Mouse (Mus musculus): ENCODE measurements around the gene Il6st. TPM values are rescaled to one million over a fixed set of nuclear protein-coding genes. Genes with fewer than 3 reads are reported as not detected.
A peak's percentile ranks its signal among the peaks of the same experiment; 100 is the strongest.

Gene Il6st
- polyA plus RNA-seq, 1 experiment from 2014 or later, result 32.0 TPM

GRCm38 (mm10) chr13:112509465-112509864, 45.6 kb downstream of the Il6st start:
- Histone ChIP-seq H3K27ac (no peak overlapping the region), H3K4me2 (replicated peaks) (no peak overlapping the region), H3K9me3 (ENCODE audit: control insufficient read depth, low read length) (no peaks in the 10 kb centered on the region), H3K27me3 (ENCODE audit: control insufficient read depth, insufficient read depth, low read length) (no peaks in the 10 kb centered on the region), H3K9ac (no peak overlapping the region), H3K4me3 (replicated peaks; ENCODE audit: low read length) (no peak overlapping the region), H3K36me3 (replicated peaks; ENCODE audit: control insufficient read depth, insufficient read depth) (peaks cover 26% of the 10 kb centered on the region), H3K4me1 (replicated peaks; ENCODE audit: control insufficient read depth, insufficient read depth, low read length) (no peaks in the 10 kb centered on the region)
- WGBS, result 29% methylated on average over 4 of the region's 4 CpGs
- ATAC-seq (ENCODE audit: low FRiP score), result peak; percentile 77; the same call in 1 of the 2 replicates
- DNase-seq (ENCODE audit: low spot score), result peak; percentile 81

- WGBS, result 94% methylated on average over 19 of the region's 19 CpGs
- Histone ChIP-seq H3K9me3 (ENCODE audit: control insufficient read depth, low read length) (no peaks in the 10 kb centered on the region), H3K9ac (no peak overlapping the region), H3K4me1 (replicated peaks; ENCODE audit: control insufficient read depth, insufficient read depth, low read length) (no peaks in the 10 kb centered on the region), H3K27me3 (ENCODE audit: control insufficient read depth, insufficient read depth, low read length) (no peaks in the 10 kb centered on the region), H3K4me3 (replicated peaks; ENCODE audit: low read length) (no peak overlapping the region), H3K27ac (no peak overlapping the region), H3K36me3 (replicated peaks; ENCODE audit: control insufficient read depth, insufficient read depth) (peaks cover 15% of the 10 kb centered on the region), H3K4me2 (replicated peaks) (no peak overlapping the region)
- DNase-seq (ENCODE audit: low spot score), result no peak
- ATAC-seq (ENCODE audit: low FRiP score), result no peak
These were observed 46.8 kb downstream of the Il6st start for GRCm38 (mm10) chr13:112510437-112511212.

- 86% methylated on average over 11 of the region's 11 CpGs for WGBS
- ATAC-seq (ENCODE audit: low FRiP score), result no peak
These were observed 47.4 kb downstream of the Il6st start for GRCm38 (mm10) chr13:112511261-112511660.

GRCm38 (mm10) chr13:112511810-112512209, 47.9 kb downstream of the Il6st start:
- no peak for ATAC-seq (ENCODE audit: low FRiP score)
- WGBS, result 92% methylated on average over 7 of the region's 7 CpGs
- no peak overlapping the region for H3K4me3 ChIP-seq (replicated peaks; ENCODE audit: low read length)

More at GRCm38 (mm10) chr13:112511261-112511660, 47.4 kb downstream of the Il6st start:
- Histone ChIP-seq H3K27ac (no peak overlapping the region), H3K9me3 (ENCODE audit: control insufficient read depth, low read length) (no peaks in the 10 kb centered on the region), H3K4me2 (replicated peaks) (no peak overlapping the region), H3K36me3 (replicated peaks; ENCODE audit: control insufficient read depth, insufficient read depth) (peaks cover 8% of the 10 kb centered on the region), H3K27me3 (ENCODE audit: control insufficient read depth, insufficient read depth, low read length) (no peaks in the 10 kb centered on the region), H3K4me3 (replicated peaks; ENCODE audit: low read length) (no peak overlapping the region), H3K9ac (no peak overlapping the region), H3K4me1 (replicated peaks; ENCODE audit: control insufficient read depth, insufficient read depth, low read length) (no peaks in the 10 kb centered on the region)
- DNase-seq (ENCODE audit: low spot score), result no peak

GRCm38 (mm10) chr13:112512824-112513223, 49.0 kb downstream of the Il6st start:
- no peak overlapping the region for H3K9ac ChIP-seq
- H3K9me3 ChIP-seq (ENCODE audit: control insufficient read depth, low read length), result 0 out of 2 replicates have a peak, but pooled peaks cover under 1% of the 10 kb centered on the region
- no peak overlapping the region for H3K27ac ChIP-seq
- DNase-seq (ENCODE audit: low spot score) (no peak), ATAC-seq (ENCODE audit: low FRiP score) (no peak)
- no peak overlapping the region for H3K4me3 ChIP-seq (replicated peaks; ENCODE audit: low read length)
- no peak overlapping the region for H3K4me2 ChIP-seq (replicated peaks)
- H3K36me3 ChIP-seq (replicated peaks; ENCODE audit: control insufficient read depth, insufficient read depth), result no peaks in the 10 kb centered on the region
- no peaks in the 10 kb centered on the region for H3K27me3 ChIP-seq (ENCODE audit: control insufficient read depth, insufficient read depth, low read length)
- H3K4me1 ChIP-seq (replicated peaks; ENCODE audit: control insufficient read depth, insufficient read depth, low read length), result no peaks in the 10 kb centered on the region
- 91% methylated on average over 5 of the region's 5 CpGs for WGBS

More at GRCm38 (mm10) chr13:112511810-112512209, 47.9 kb downstream of the Il6st start:
- DNase-seq (ENCODE audit: low spot score), result no peak
- H3K27me3 ChIP-seq (ENCODE audit: control insufficient read depth, insufficient read depth, low read length), result no peaks in the 10 kb centered on the region
- no peaks in the 10 kb centered on the region for H3K9me3 ChIP-seq (ENCODE audit: control insufficient read depth, low read length)
- no peak overlapping the region for H3K27ac ChIP-seq
- H3K4me1 ChIP-seq (replicated peaks; ENCODE audit: control insufficient read depth, insufficient read depth, low read length), result no peaks in the 10 kb centered on the region
- 0 out of 2 replicates have a peak, but pooled peaks cover 3% of the 10 kb centered on the region for H3K36me3 ChIP-seq (replicated peaks; ENCODE audit: control insufficient read depth, insufficient read depth)
- H3K9ac ChIP-seq, result no peak overlapping the region
- no peak overlapping the region for H3K4me2 ChIP-seq (replicated peaks)

GRCm38 (mm10) chr13:112514546-112514945, 50.7 kb downstream of the Il6st start:
- H3K36me3 ChIP-seq (replicated peaks; ENCODE audit: control insufficient read depth, insufficient read depth), result no peaks in the 10 kb centered on the region
- 74% methylated on average over 1 of the region's 1 CpGs for WGBS
- ATAC-seq (ENCODE audit: low FRiP score) (no peak), DNase-seq (ENCODE audit: low spot score) (no peak)
- no peak overlapping the region for H3K9ac ChIP-seq
- no peaks in the 10 kb centered on the region for H3K27me3 ChIP-seq (ENCODE audit: control insufficient read depth, insufficient read depth, low read length)
- no peak overlapping the region for H3K4me3 ChIP-seq (replicated peaks; ENCODE audit: low read length)
- H3K4me1 ChIP-seq (replicated peaks; ENCODE audit: control insufficient read depth, insufficient read depth, low read length), result no peaks in the 10 kb centered on the region
- H3K4me2 ChIP-seq (replicated peaks), result no peak overlapping the region
- no peak overlapping the region for H3K27ac ChIP-seq
- peaks cover 9% of the 10 kb centered on the region; the same call in 1 of the 2 replicates for H3K9me3 ChIP-seq (ENCODE audit: control insufficient read depth, low read length)

- 72% methylated on average over 6 of the region's 6 CpGs for WGBS
- Histone ChIP-seq H3K4me3 (replicated peaks; ENCODE audit: low read length) (no peak overlapping the region), H3K27me3 (ENCODE audit: control insufficient read depth, insufficient read depth, low read length) (no peaks in the 10 kb centered on the region), H3K27ac (no peak overlapping the region), H3K9me3 (ENCODE audit: control insufficient read depth, low read length) (peaks cover 9% of the 10 kb centered on the region; the same call in 1 of the 2 replicates), H3K36me3 (replicated peaks; ENCODE audit: control insufficient read depth, insufficient read depth) (no peaks in the 10 kb centered on the region), H3K4me2 (replicated peaks) (no peak overlapping the region), H3K9ac (no peak overlapping the region), H3K4me1 (replicated peaks; ENCODE audit: control insufficient read depth, insufficient read depth, low read length) (no peaks in the 10 kb centered on the region)
- ATAC-seq (ENCODE audit: low FRiP score) (no peak), DNase-seq (ENCODE audit: low spot score) (no peak)
These were observed 58.4 kb downstream of the Il6st start for GRCm38 (mm10) chr13:112522261-112522660.

GRCm38 (mm10) chr13:112522896-112523295, 59.0 kb downstream of the Il6st start:
- no peak overlapping the region for H3K4me2 ChIP-seq (replicated peaks)
- H3K27ac ChIP-seq, result no peak overlapping the region
- ATAC-seq (ENCODE audit: low FRiP score), result no peak
- no peak overlapping the region for H3K9ac ChIP-seq
- peaks cover 8% of the 10 kb centered on the region; the same call in 1 of the 2 replicates for H3K9me3 ChIP-seq (ENCODE audit: control insufficient read depth, low read length)
- H3K4me3 ChIP-seq (replicated peaks; ENCODE audit: low read length), result no peak overlapping the region
- H3K27me3 ChIP-seq (ENCODE audit: control insufficient read depth, insufficient read depth, low read length), result no peaks in the 10 kb centered on the region
- DNase-seq (ENCODE audit: low spot score), result no peak
- H3K36me3 ChIP-seq (replicated peaks; ENCODE audit: control insufficient read depth, insufficient read depth), result no peaks in the 10 kb centered on the region
- WGBS, result 88% methylated on average over 3 of the region's 3 CpGs
- H3K4me1 ChIP-seq (replicated peaks; ENCODE audit: control insufficient read depth, insufficient read depth, low read length), result no peaks in the 10 kb centered on the region

- ATAC-seq (ENCODE audit: low FRiP score) (no peak), DNase-seq (ENCODE audit: low spot score) (no peak)
- Histone ChIP-seq H3K27me3 (ENCODE audit: control insufficient read depth, insufficient read depth, low read length) (no peaks in the 10 kb centered on the region), H3K27ac (no peak overlapping the region), H3K36me3 (replicated peaks; ENCODE audit: control insufficient read depth, insufficient read depth) (no peaks in the 10 kb centered on the region), H3K4me2 (replicated peaks) (no peak overlapping the region), H3K9me3 (ENCODE audit: control insufficient read depth, low read length) (peaks cover 2% of the 10 kb centered on the region; the same call in 1 of the 2 replicates), H3K4me3 (replicated peaks; ENCODE audit: low read length) (no peak overlapping the region), H3K4me1 (replicated peaks; ENCODE audit: control insufficient read depth, insufficient read depth, low read length) (no peaks in the 10 kb centered on the region), H3K9ac (no peak overlapping the region)
- WGBS, result 94% methylated on average over 10 of the region's 10 CpGs
These were observed 59.6 kb downstream of the Il6st start for GRCm38 (mm10) chr13:112523346-112523970.

Measured in hindbrain, embryonic 14.5 days (tissue).